Mouse (Mus musculus) thymus, adult 2 months (tissue): ENCODE measurements at regions not wholly inside any gene's neighbourhood (a gene's known extent, or its start where the extent isn't known, plus 50 kb on each side); places are given as distances from the start of the nearest gene placed in this dataset.
"Not testable (repeated sequence)": the region's sequence is repeated elsewhere in the genome, so short reads cannot be mapped to it uniquely, and the experiment has no call there.

ENCODE experiments used
- DNase-seq: peaks from one replicate; pipeline ENCODE4 v3.0.0; 2021
- H3K27ac ChIP-seq: fragments of 200-500 bp; 2 replicates; pipeline ENCODE4 v1.5.1; 2012; ENCODE audit warnings: low read length, control low read depth; ENCODE audit not compliant: control insufficient read depth, insufficient read depth
- H3K27me3 ChIP-seq: fragments of 200-500 bp; 2 replicates; pipeline ENCODE4 v1.6.1; 2012; ENCODE audit warnings: mild to moderate bottlenecking, low read length, moderate library complexity, mixed read lengths; ENCODE audit not compliant: control insufficient read depth, insufficient read depth
- H3K36me3 ChIP-seq: fragments of 200-500 bp; 2 replicates; pipeline ENCODE4 v1.6.1; 2012; ENCODE audit warnings: mild to moderate bottlenecking, low read length, moderate library complexity; ENCODE audit not compliant: control insufficient read depth, insufficient read depth
- H3K4me1 ChIP-seq: fragments of 200-500 bp; replicated peaks from 2 replicates; pipeline ENCODE4 v1.6.1; 2012; ENCODE audit warnings: low read length; ENCODE audit not compliant: control insufficient read depth, insufficient read depth
- H3K4me3 ChIP-seq: fragments of 200-500 bp; 2 replicates; pipeline ENCODE4 v1.5.1; 2012; ENCODE audit warnings: mild to moderate bottlenecking, low read length, control low read depth, moderate library complexity; ENCODE audit not compliant: control insufficient read depth, insufficient read depth
- CTCF ChIP-seq: fragments of 200-500 bp; IDR thresholded peaks from 2 replicates; pipeline ENCODE4 v1.5.1; 2012; ENCODE audit warnings: mild to moderate bottlenecking, control low read depth, low read length, moderate library complexity, borderline replicate concordance; ENCODE audit not compliant: control insufficient read depth, poor library complexity, insufficient read depth; ENCODE audit errors: extremely low read depth
- POLR2A ChIP-seq: fragments of 200-500 bp; IDR thresholded peaks from 2 replicates; pipeline ENCODE4 v1.6.1; 2012; ENCODE audit warnings: mild to moderate bottlenecking, low read length, control low read depth, moderate library complexity; ENCODE audit not compliant: control insufficient read depth, poor library complexity, insufficient read depth; ENCODE audit errors: extremely low read depth
- WGBS: fragments of 180-500 bp; shearing (Covaris S2); methylation state at CpG from one replicate; pipeline ENCODE4 v1.1.7; 2018; 5-methylcytosine and 5-hydroxymethylcytosine counted together

- H3K27ac ChIP-seq = no peak overlapping the region
- DNase-seq = no peak
- no peaks in the 10 kb centered on the region for H3K4me1 ChIP-seq
- H3K36me3 ChIP-seq = no peaks in the 10 kb centered on the region
- no peaks in the 10 kb centered on the region for H3K27me3 ChIP-seq
- no peak overlapping the region for H3K4me3 ChIP-seq
- no peak for TF ChIP-seq POLR2A
- no peak for TF ChIP-seq CTCF
These were observed 148.9 kb downstream of the Teddm3 start for GRCm38 (mm10) chr16:21004871-21005270.

GRCm38 (mm10) chr16:21001126-21001525 lies 152.7 kb downstream of the Teddm3 start:
- Histone ChIP-seq H3K4me3 (no peak overlapping the region), H3K36me3 (no peaks in the 10 kb centered on the region), H3K4me1 (no peaks in the 10 kb centered on the region), H3K27ac (no peak overlapping the region), H3K27me3 (no peaks in the 10 kb centered on the region)
- WGBS = 98% methylated on average over 1 of the region's 1 CpGs
- TF ChIP-seq POLR2A (no peak), CTCF (no peak)
- DNase-seq = no peak

- H3K4me1 ChIP-seq = no peaks in the 10 kb centered on the region
- no peaks in the 10 kb centered on the region for H3K36me3 ChIP-seq
- DNase-seq = no peak
- no peak overlapping the region for H3K4me3 ChIP-seq
- H3K27me3 ChIP-seq = no peaks in the 10 kb centered on the region
- no peak overlapping the region for H3K27ac ChIP-seq
- TF ChIP-seq POLR2A (no peak), CTCF (no peak)
- WGBS = 95% methylated on average over 2 of the region's 2 CpGs
These were observed 163.3 kb downstream of the Teddm3 start for GRCm38 (mm10) chr16:20990524-20990923.

- no peak for DNase-seq
- Histone ChIP-seq H3K4me3 (no peak overlapping the region), H3K36me3 (no peaks in the 10 kb centered on the region), H3K27me3 (no peaks in the 10 kb centered on the region), H3K27ac (no peak overlapping the region), H3K4me1 (no peaks in the 10 kb centered on the region)
- TF ChIP-seq CTCF (no peak), POLR2A (no peak)
- 89% methylated on average over 2 of the region's 2 CpGs for WGBS
These were observed 178.4 kb downstream of the Teddm3 start for GRCm38 (mm10) chr16:20975406-20975805.

- no peaks in the 10 kb centered on the region for H3K27me3 ChIP-seq
- no peak for TF ChIP-seq CTCF
- no peak for TF ChIP-seq POLR2A
- no peak overlapping the region for H3K4me3 ChIP-seq
- H3K36me3 ChIP-seq = no peaks in the 10 kb centered on the region
- DNase-seq = no peak
- H3K4me1 ChIP-seq = no peaks in the 10 kb centered on the region
- no peak overlapping the region for H3K27ac ChIP-seq
These were observed 181.4 kb downstream of the Teddm3 start for GRCm38 (mm10) chr16:20972442-20972841.

GRCm38 (mm10) chr16:20958905-20959304 lies 194.9 kb downstream of the Teddm3 start:
- H3K27ac ChIP-seq = peak overlapping the region; percentile 69; the same call in 1 of the 2 replicates
- TF ChIP-seq POLR2A (no peak), CTCF (no peak)

GRCm38 (mm10) chr16:20936722-20937121 lies 202.4 kb upstream of the Thpo start:
- Histone ChIP-seq H3K36me3 (no peaks in the 10 kb centered on the region), H3K27ac (peak overlapping the region; percentile 65; the same call in 1 of the 2 replicates), H3K4me3 (no peak overlapping the region), H3K4me1 (peaks cover 3% of the 10 kb centered on the region), H3K27me3 (no peaks in the 10 kb centered on the region)
- no peak for DNase-seq
- 10% methylated on average over 1 of the region's 1 CpGs for WGBS
- TF ChIP-seq CTCF (no peak), POLR2A (no peak)

More at GRCm38 (mm10) chr16:20958905-20959304, 194.9 kb downstream of the Teddm3 start:
- Histone ChIP-seq H3K4me3 (no peak overlapping the region), H3K27me3 (no peaks in the 10 kb centered on the region), H3K4me1 (peaks cover 2% of the 10 kb centered on the region; the same call in 1 of the 2 replicates), H3K36me3 (no peaks in the 10 kb centered on the region)
- WGBS = 71% methylated on average over 10 of the region's 10 CpGs
- DNase-seq = peak; percentile 15

- H3K4me3 ChIP-seq = not testable (repeated sequence)
These were observed 200.5 kb upstream of the Thpo start for GRCm38 (mm10) chr16:20934846-20935245.

GRCm38 (mm10) chr16:20930003-20930402 lies 195.7 kb upstream of the Thpo start:
- H3K4me1 ChIP-seq = peaks cover 13% of the 10 kb centered on the region
- WGBS = 17% methylated on average over 5 of the region's 5 CpGs
- H3K27me3 ChIP-seq, H3K4me3 ChIP-seq, H3K36me3 ChIP-seq, H3K27ac ChIP-seq: not testable (repeated sequence)
- DNase-seq = peak; percentile 19

More at GRCm38 (mm10) chr16:20934846-20935245, 200.5 kb upstream of the Thpo start:
- H3K36me3 ChIP-seq, H3K27ac ChIP-seq, DNase-seq, H3K4me1 ChIP-seq, H3K27me3 ChIP-seq: not testable (repeated sequence)

GRCm38 (mm10) chr16:20925776-20926175 lies 191.5 kb upstream of the Thpo start:
- not testable (repeated sequence) for H3K27me3 ChIP-seq, DNase-seq, H3K4me3 ChIP-seq, H3K36me3 ChIP-seq, H3K27ac ChIP-seq
- peaks cover 12% of the 10 kb centered on the region for H3K4me1 ChIP-seq
